Mouse (Mus musculus) embryonic fibroblast, embryonic 13.5 days (primary cell): ENCODE data around the gene Ephb3.

Experiments
- CTCF ChIP-seq: IDR thresholded peaks from 2 replicates; pipeline ENCODE4 v1.5.1; 2011; ENCODE audit warnings: mild to moderate bottlenecking, control low read depth, low read length, moderate library complexity, borderline replicate concordance; ENCODE audit not compliant: insufficient read depth
- POLR2A ChIP-seq: IDR thresholded peaks from 2 replicates; pipeline ENCODE4 v1.6.1; 2011; ENCODE audit warnings: low read depth, mild to moderate bottlenecking, control low read depth, low read length, moderate library complexity

DNA sequence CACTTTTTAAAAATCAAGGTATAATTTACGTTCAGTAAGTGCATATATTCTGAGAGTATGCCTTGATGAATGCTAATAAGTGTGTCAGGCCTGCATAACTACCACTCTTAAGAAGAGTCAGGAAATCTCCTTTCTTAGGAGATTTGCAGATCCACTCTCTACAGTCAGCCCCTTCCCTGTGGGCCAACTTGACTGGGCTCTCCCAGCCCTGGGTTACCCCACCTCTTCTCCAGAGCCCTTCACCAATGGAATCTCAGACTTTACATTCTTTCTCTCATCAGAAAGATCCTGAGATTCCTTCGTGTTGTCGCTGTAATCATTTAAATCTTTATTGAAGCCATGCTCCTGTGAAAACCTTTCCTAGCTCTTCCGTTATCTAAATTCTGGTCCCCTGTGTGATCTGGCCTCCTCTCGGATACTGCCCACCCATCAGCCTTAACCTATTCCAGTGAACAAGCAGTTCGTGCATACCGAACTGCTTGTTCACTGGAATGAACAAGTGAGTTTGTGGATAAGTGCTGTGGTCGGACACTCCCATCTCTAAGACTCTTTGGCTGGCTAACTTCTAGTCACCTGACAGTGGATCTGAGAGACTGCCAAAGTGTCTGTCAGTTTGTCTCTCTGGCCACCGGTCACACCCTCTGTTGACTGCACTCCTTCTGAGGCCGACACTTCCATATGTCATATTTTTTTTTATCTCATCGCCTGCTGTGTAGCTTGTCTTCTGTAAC, 51.2 kb downstream of the Ephb3 start:
- TF ChIP-seq CTCF (no peak), POLR2A (no peak)
